Mouse (Mus musculus): ENCODE data around the gene Cdc42bpb. TPM values are rescaled to one million over a fixed set of nuclear protein-coding genes. Genes with fewer than 3 reads are reported as not detected.

Cdc42bpb gene
- polyA plus RNA-seq (2015; fragmentation: Nextera tagmentation; extraction: Ambion mirVana): 26.5 and 32.4 TPM in 2 replicates

GRCm38 (mm10) chr12:111377376-111377973 lies at the start of gene Cdc42bpb:
Gene Cdc42bpb, minus strand, starts transcription at chr12:111377718.
- Histone ChIP-seq H3K27me3 (peaks cover 9% of the 10 kb centered on the region; the same call in 1 of the 2 replicates), H3K27ac (peak within 1 kb of the TSS; percentile 85), H3K9ac (peak within 1 kb of the TSS; percentile 93), H3K36me3 (no peaks in the 10 kb centered on the region), H3K4me1 (peaks cover 20% of the 10 kb centered on the region), H3K4me3 (peak within 1 kb of the TSS; percentile 97), H3K4me2 (replicated peaks) (peak within 1 kb of the TSS; percentile 94), H3K9me3 (no peaks in the 10 kb centered on the region)
- 0% methylated on average over 85 of the region's 94 CpGs for WGBS
- peak; percentile 95 for ATAC-seq (ENCODE audit: low FRiP score, low read depth)

- Histone ChIP-seq H3K4me2 (replicated peaks) (peak overlapping the region; percentile 24; the same call in 1 of the 2 replicates), H3K4me3 (no peak overlapping the region), H3K27ac (no peak overlapping the region), H3K27me3 (peaks cover 99% of the 10 kb centered on the region), H3K36me3 (no peaks in the 10 kb centered on the region), H3K9ac (no peak overlapping the region), H3K4me1 (peaks cover 53% of the 10 kb centered on the region), H3K9me3 (no peaks in the 10 kb centered on the region)
- peak; percentile 49; the same call in 1 of the 2 replicates for ATAC-seq (ENCODE audit: low FRiP score, low read depth)
- WGBS: 17% methylated on average over 29 of the region's 29 CpGs
Measured at GRCm38 (mm10) chr12:111425789-111426460, 48.4 kb upstream of the Cdc42bpb start.

GRCm38 (mm10) chr12:111425258-111425657 lies 47.7 kb upstream of the Cdc42bpb start:
- Histone ChIP-seq H3K4me1 (peaks cover 47% of the 10 kb centered on the region), H3K4me2 (replicated peaks) (no peak overlapping the region), H3K27me3 (peaks cover 99% of the 10 kb centered on the region), H3K4me3 (no peak overlapping the region), H3K9ac (no peak overlapping the region), H3K27ac (no peak overlapping the region), H3K9me3 (no peaks in the 10 kb centered on the region), H3K36me3 (no peaks in the 10 kb centered on the region)
- ATAC-seq (ENCODE audit: low FRiP score, low read depth): no peak
- WGBS: 3% methylated on average over 15 of the region's 15 CpGs

DNA sequence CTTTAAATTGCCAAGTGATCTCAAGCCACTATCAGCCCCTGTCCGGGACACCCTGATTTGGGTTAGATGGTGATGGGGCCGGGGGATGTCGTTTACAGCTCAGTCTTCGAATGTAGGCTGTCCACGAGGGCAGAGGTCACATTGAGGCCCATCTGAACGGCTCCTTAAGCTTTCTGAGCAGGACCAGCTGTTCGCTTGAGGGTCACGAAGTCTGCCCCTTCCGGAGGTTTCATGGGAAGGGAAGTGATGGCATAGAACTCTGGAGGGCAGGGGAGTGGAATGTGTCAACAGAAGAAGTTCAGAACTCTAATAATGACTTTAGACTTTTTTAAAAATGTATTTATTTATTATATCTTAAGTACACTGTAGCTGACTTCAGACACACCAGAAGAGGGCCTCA lies 47.0 kb upstream of the Cdc42bpb start:
- Histone ChIP-seq H3K27ac (no peak overlapping the region), H3K4me3 (no peak overlapping the region), H3K9me3 (no peaks in the 10 kb centered on the region), H3K4me1 (peaks cover 40% of the 10 kb centered on the region), H3K9ac (no peak overlapping the region), H3K36me3 (no peaks in the 10 kb centered on the region), H3K27me3 (peaks cover 99% of the 10 kb centered on the region), H3K4me2 (replicated peaks) (no peak overlapping the region)
- ATAC-seq (ENCODE audit: low FRiP score, low read depth): no peak
- WGBS: 18% methylated on average over 9 of the region's 9 CpGs

GRCm38 (mm10) chr12:111423570-111424129 lies 46.1 kb upstream of the Cdc42bpb start:
- Histone ChIP-seq H3K4me1 (peaks cover 31% of the 10 kb centered on the region), H3K4me2 (replicated peaks) (peak overlapping the region; percentile 63), H3K4me3 (peak overlapping the region; percentile 36), H3K9ac (0 out of 2 replicates have a peak overlapping the region, but pooled peaks have one; percentile 13), H3K27ac (no peak overlapping the region), H3K36me3 (no peaks in the 10 kb centered on the region), H3K9me3 (no peaks in the 10 kb centered on the region), H3K27me3 (peaks cover 99% of the 10 kb centered on the region)
- WGBS: 5% methylated on average over 43 of the region's 43 CpGs
- ATAC-seq (ENCODE audit: low FRiP score, low read depth): no peak

- WGBS: 39% methylated on average over 5 of the region's 5 CpGs
- no peaks in the 10 kb centered on the region for H3K36me3 ChIP-seq
- H3K27me3 ChIP-seq: peaks cover 97% of the 10 kb centered on the region
- no peaks in the 10 kb centered on the region for H3K9me3 ChIP-seq
- peak overlapping the region; percentile 63; the same call in 1 of the 2 replicates for H3K4me2 ChIP-seq (replicated peaks)
- H3K4me1 ChIP-seq: peaks cover 23% of the 10 kb centered on the region
- H3K9ac ChIP-seq: no peak overlapping the region
- ATAC-seq (ENCODE audit: low FRiP score, low read depth): no peak
- no peak overlapping the region for H3K27ac ChIP-seq
- H3K4me3 ChIP-seq: no peak overlapping the region
Measured at GRCm38 (mm10) chr12:111422852-111423251, 45.3 kb upstream of the Cdc42bpb start.

GRCm38 (mm10) chr12:111420946-111421709 lies 43.6 kb upstream of the Cdc42bpb start:
- Histone ChIP-seq H3K4me1 (peaks cover 26% of the 10 kb centered on the region), H3K4me2 (replicated peaks) (no peak overlapping the region), H3K9me3 (no peaks in the 10 kb centered on the region), H3K9ac (no peak overlapping the region), H3K27ac (no peak overlapping the region), H3K36me3 (no peaks in the 10 kb centered on the region), H3K4me3 (no peak overlapping the region), H3K27me3 (peaks cover 92% of the 10 kb centered on the region)
- ATAC-seq (ENCODE audit: low FRiP score, low read depth): no peak
- 47% methylated on average over 7 of the region's 7 CpGs for WGBS

DNA sequence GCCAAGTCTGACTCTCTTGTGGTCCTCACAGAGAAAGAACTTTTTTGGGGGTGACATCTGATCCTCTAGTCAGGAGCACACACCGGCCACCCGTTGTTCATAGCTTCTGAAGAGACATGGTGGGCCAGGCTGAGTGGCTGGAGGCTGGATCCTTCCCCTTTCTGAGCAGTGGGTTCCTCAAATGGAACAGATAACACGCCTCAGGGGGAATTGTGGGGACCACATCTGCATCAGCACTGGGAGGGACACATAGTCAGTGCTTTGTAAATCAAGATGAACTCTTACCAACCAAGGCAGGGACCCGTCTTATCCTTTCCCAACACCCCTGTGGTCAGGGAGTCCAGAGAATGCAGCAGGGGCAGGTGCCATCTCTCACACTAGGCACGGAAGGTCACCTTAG lies 42.4 kb upstream of the Cdc42bpb start:
- Histone ChIP-seq H3K27me3 (peaks cover 83% of the 10 kb centered on the region), H3K9me3 (no peaks in the 10 kb centered on the region), H3K4me2 (replicated peaks) (no peak overlapping the region), H3K9ac (no peak overlapping the region), H3K27ac (no peak overlapping the region), H3K4me3 (no peak overlapping the region), H3K36me3 (no peaks in the 10 kb centered on the region), H3K4me1 (peaks cover 21% of the 10 kb centered on the region)
- 74% methylated on average over 5 of the region's 5 CpGs for WGBS
- no peak for ATAC-seq (ENCODE audit: low FRiP score, low read depth)

DNA sequence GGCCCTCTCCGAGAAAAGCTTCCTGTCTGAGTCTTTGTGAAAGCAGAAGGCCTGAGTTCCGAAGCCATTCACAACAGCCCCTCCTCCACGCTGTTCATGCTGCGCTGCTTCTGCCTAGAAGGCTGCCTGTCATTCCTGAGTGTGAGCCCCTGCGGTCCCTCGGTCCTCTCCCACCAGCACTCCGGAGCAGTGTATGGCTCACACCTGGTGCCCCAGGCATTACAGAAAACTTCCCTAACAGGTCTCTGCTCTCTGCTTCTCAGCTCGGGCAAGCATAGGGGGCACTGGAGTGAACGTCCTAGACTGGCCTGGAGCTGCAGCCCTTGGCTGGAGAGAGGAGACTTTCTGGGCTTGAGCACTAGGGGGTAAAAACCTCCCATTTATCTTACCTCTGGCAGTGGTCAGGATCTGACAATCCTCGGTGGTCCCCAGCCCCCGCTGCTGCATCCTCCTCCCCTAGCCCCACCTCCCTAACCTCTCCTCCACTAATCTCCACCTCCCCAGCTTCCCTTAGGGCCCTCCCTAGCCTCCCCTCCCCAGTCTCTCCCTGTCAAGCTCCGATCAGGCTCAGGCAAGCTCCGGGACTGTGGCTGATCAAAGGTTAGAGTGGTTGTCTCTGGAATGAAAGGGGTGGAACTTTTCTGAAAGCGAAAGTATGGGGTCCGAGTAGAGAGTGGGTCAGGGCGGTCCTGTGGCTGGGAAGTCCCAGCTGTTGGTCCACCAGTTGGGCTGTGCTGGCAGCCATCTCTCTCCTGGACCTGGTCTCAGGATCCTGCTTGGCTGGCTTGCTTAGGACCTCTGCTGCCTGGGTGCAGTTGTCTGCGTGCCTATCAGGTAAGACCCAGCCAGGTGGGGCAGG lies 39.6 kb upstream of the Cdc42bpb start, which contains the start of gene Exoc3l4:
Exoc3l4 (plus strand) TSS at position 97 of the 859 bp plus-strand sequence.
- H3K27me3 ChIP-seq: peaks cover 59% of the 10 kb centered on the region
- ATAC-seq (ENCODE audit: low FRiP score, low read depth): peak; percentile 49; the same call in 1 of the 2 replicates
- WGBS: 4% methylated on average over 17 of the region's 17 CpGs

GRCm38 (mm10) chr12:111413300-111413699 lies 35.8 kb upstream of the Cdc42bpb start:
- Histone ChIP-seq H3K4me2 (replicated peaks) (peak overlapping the region; percentile 68), H3K27ac (peak overlapping the region; percentile 29), H3K36me3 (no peaks in the 10 kb centered on the region), H3K9me3 (no peaks in the 10 kb centered on the region), H3K4me3 (peak overlapping the region; percentile 41), H3K27me3 (peaks cover 45% of the 10 kb centered on the region), H3K4me1 (peaks cover 39% of the 10 kb centered on the region), H3K9ac (peak overlapping the region; percentile 48; the same call in 1 of the 2 replicates)
- peak; percentile 82 for ATAC-seq (ENCODE audit: low FRiP score, low read depth)
- under 1% methylated on average over 21 of the region's 21 CpGs for WGBS

More for the DNA sequence above, 39.6 kb upstream of the Cdc42bpb start, which contains the start of gene Exoc3l4:
- Histone ChIP-seq H3K9ac (peak within 1 kb of the TSS; percentile 46), H3K4me3 (peak within 1 kb of the TSS; percentile 39), H3K4me2 (replicated peaks) (peak within 1 kb of the TSS; percentile 66), H3K4me1 (peaks cover 29% of the 10 kb centered on the region), H3K27ac (no peak within 1 kb of the TSS), H3K9me3 (no peaks in the 10 kb centered on the region), H3K36me3 (no peaks in the 10 kb centered on the region)
